Mouse (Mus musculus) liver, adult 2 months (tissue): Measurements from ENCODE around the gene Psmb1.
A peak's percentile ranks its signal among the peaks of the same experiment; 100 is the strongest.

Experiments used
- CTCF ChIP-seq: fragments of 200-500 bp; IDR thresholded peaks from 2 replicates; pipeline ENCODE4 v1.5.1; 2011; ENCODE audit warnings: low read depth, low read length, control low read depth
- POLR2A ChIP-seq: fragments of 200-500 bp; IDR thresholded peaks from 2 replicates; pipeline ENCODE4 v1.6.1; 2011; ENCODE audit warnings: low read length, control low read depth; ENCODE audit not compliant: insufficient read depth; ENCODE audit errors: extremely low read depth

DNA sequence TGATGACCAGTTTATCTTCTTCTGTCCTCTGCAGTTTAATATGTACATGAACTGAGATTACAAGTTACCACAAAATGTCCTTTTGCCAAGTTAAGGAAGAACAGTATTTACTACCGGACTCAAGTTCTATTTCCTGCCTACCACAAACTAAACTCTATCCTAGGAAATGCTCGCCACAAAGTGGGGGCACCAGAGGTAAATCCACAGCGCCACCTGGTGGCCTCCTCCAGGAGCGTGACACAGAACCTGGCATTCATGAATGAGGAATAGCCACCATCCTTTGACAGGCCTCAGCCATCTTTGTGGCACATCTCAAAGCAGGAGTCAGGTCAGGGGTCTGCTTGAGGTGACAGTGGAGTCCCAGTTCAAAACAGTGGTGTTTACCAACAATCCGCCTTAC is 31.9 kb downstream of the Psmb1 start:
- TF ChIP-seq POLR2A (no peak), CTCF (peak; percentile 95)
